25 mouse cellular contexts compared by ENCODE assay signal in genomic region chr17:85755557-85755956, GRCm38 (mm10).
DNase-seq lines count a peak whose midpoint lies in the region; ATAC-seq and TF ChIP-seq lines count a peak whose summit lies in the region.
"Had no signal": no experiment of that assay in that cellular context is flagged by ENCODE, and none has a peak within 500 bp of the region (broad histone marks: within the 10 kb centered on the region; RNA-seq: fewer than 3 reads in every experiment).

No protein-coding gene starts in this region.

- H3K4me2 ChIP-seq in liver, embryonic 13.5 days = no peak overlapping the region
- no peak overlapping the region for H3K4me2 ChIP-seq in liver, postnatal 0 days (ENCODE audit: low read depth, low read length)
- H3K4me2 ChIP-seq in liver, embryonic 15.5 days = no peak overlapping the region
- H3K4me2 ChIP-seq in liver, embryonic 12.5 days = no peak overlapping the region
- H3K4me2 ChIP-seq: embryonic facial prominence, embryonic 12.5 days; forebrain, embryonic 13.5 days; forebrain, embryonic 15.5 days had no signal

- no peak overlapping the region for H3K4me3 ChIP-seq in liver, embryonic 13.5 days (replicated peaks)
- no peak overlapping the region for H3K4me3 ChIP-seq in liver, postnatal 0 days (ENCODE audit: low read depth, low read length)
- H3K4me3 ChIP-seq in liver, embryonic 15.5 days (replicated peaks) = no peak overlapping the region
- no peak overlapping the region for H3K4me3 ChIP-seq in liver, embryonic 12.5 days
- H3K4me3 ChIP-seq in heart, adult 2 months = no peak overlapping the region
- H3K4me3 ChIP-seq: embryonic facial prominence, embryonic 10.5 days; embryonic facial prominence, embryonic 12.5 days; forebrain, embryonic 13.5 days; forebrain, embryonic 15.5 days had no signal

- no peak for TF ChIP-seq EP300 in liver, postnatal 0 days (IDR thresholded peaks at IDR 0.05; ENCODE audit: low read depth)
- TF ChIP-seq EP300 in heart, adult 2 months (IDR thresholded peaks at IDR 0.05; ENCODE audit: insufficient read depth, low read depth, low read length) = no peak

- H3K4me1 ChIP-seq in liver, embryonic 13.5 days (replicated peaks) = no peaks in the 10 kb centered on the region
- no peaks in the 10 kb centered on the region for H3K4me1 ChIP-seq in liver, postnatal 0 days (ENCODE audit: insufficient read depth)
- no peaks in the 10 kb centered on the region for H3K4me1 ChIP-seq in liver, embryonic 15.5 days (replicated peaks)
- no peaks in the 10 kb centered on the region for H3K4me1 ChIP-seq in liver, embryonic 12.5 days
- no peaks in the 10 kb centered on the region for H3K4me1 ChIP-seq in heart, adult 2 months (ENCODE audit: control insufficient read depth, insufficient read depth, low read length)
- H3K4me1 ChIP-seq: forebrain, embryonic 13.5 days; forebrain, embryonic 15.5 days had no signal

- no peaks in the 10 kb centered on the region for H3K27me3 ChIP-seq in liver, embryonic 13.5 days
- no peaks in the 10 kb centered on the region for H3K27me3 ChIP-seq in liver, postnatal 0 days (ENCODE audit: insufficient read depth, low read length)
- H3K27me3 ChIP-seq in liver, embryonic 15.5 days = no peaks in the 10 kb centered on the region; the same call in 1 of the 2 replicates
- 0 out of 2 replicates have a peak, but pooled peaks cover 2% of the 10 kb centered on the region for H3K27me3 ChIP-seq in liver, embryonic 12.5 days (replicated peaks)
- H3K27me3 ChIP-seq in heart, adult 2 months (ENCODE audit: control insufficient read depth, insufficient read depth, low read length) = no peaks in the 10 kb centered on the region
- H3K27me3 ChIP-seq: CH12.LX; embryonic facial prominence, embryonic 12.5 days; forebrain, embryonic 13.5 days; forebrain, embryonic 15.5 days had no signal

- intact Hi-C loops in heart, adult 2 months (cut with DNase I) = no loop called here

- H3K27ac ChIP-seq in liver, embryonic 13.5 days = no peak overlapping the region
- no peak overlapping the region for H3K27ac ChIP-seq in liver, postnatal 0 days (ENCODE audit: low read depth)
- no peak overlapping the region for H3K27ac ChIP-seq in liver, embryonic 15.5 days (replicated peaks)
- no peak overlapping the region for H3K27ac ChIP-seq in liver, embryonic 12.5 days
- no peak overlapping the region for H3K27ac ChIP-seq in heart, adult 2 months
- H3K27ac ChIP-seq: embryonic facial prominence, embryonic 10.5 days; embryonic facial prominence, embryonic 12.5 days; forebrain, embryonic 13.5 days; forebrain, embryonic 15.5 days had no signal

- H3K79me2 ChIP-seq in heart, adult 2 months (replicated peaks; ENCODE audit: control insufficient read depth, insufficient read depth, low read length) = no peaks in the 10 kb centered on the region

- H3K9me3 ChIP-seq in liver, embryonic 13.5 days (replicated peaks) = no peaks in the 10 kb centered on the region
- no peaks in the 10 kb centered on the region for H3K9me3 ChIP-seq in liver, postnatal 0 days (ENCODE audit: low read length)
- no peaks in the 10 kb centered on the region for H3K9me3 ChIP-seq in liver, embryonic 15.5 days (replicated peaks)
- no peaks in the 10 kb centered on the region for H3K9me3 ChIP-seq in liver, embryonic 12.5 days (replicated peaks)
- H3K9me3 ChIP-seq: embryonic facial prominence, embryonic 10.5 days; embryonic facial prominence, embryonic 12.5 days; forebrain, embryonic 13.5 days; forebrain, embryonic 15.5 days; G1E had no signal

- peak; percentile 3 for DNase-seq in liver, embryonic 13.5 days
- DNase-seq in liver, postnatal 0 days = no peak
- DNase-seq in heart, adult 2 months = no peak
- no peak for DNase-seq in frontal cortex, postnatal 25 days (ENCODE audit: low spot score in 2 of 2)
- DNase-seq: adrenal gland, adult 8-10 months; adrenal gland, postnatal 14 days; adrenal gland, postnatal 36 days; B cell, adult 2 months; cerebellum, adult 11-12 months; cerebellum, adult 2 months; cerebellum, adult 9-10 months; cerebellum, postnatal 10 days; cerebellum, postnatal 25 days had no signal

- WGBS in liver, embryonic 13.5 days (ENCODE audit: insufficient replicate concordance) = 47% methylated on average over 2 of the region's 2 CpGs
- WGBS in liver, postnatal 0 days (ENCODE audit: insufficient replicate concordance) = 53% methylated on average over 2 of the region's 2 CpGs
- WGBS in liver, embryonic 15.5 days (ENCODE audit: insufficient replicate concordance) = 45% methylated on average over 2 of the region's 2 CpGs
- WGBS in liver, embryonic 12.5 days (ENCODE audit: insufficient replicate concordance) = 45% methylated on average over 2 of the region's 2 CpGs
- WGBS in heart, adult 2 months = 66% methylated on average over 2 of the region's 2 CpGs

- peak; percentile 53; the same call in 1 of the 2 replicates for ATAC-seq in liver, embryonic 13.5 days (ENCODE audit: low read depth)
- ATAC-seq in liver, postnatal 0 days = no peak
- ATAC-seq in liver, embryonic 15.5 days (ENCODE audit: insufficient read depth) = 0 out of 2 replicates have a peak, but pooled peaks have one; percentile 44
- ATAC-seq in liver, embryonic 12.5 days = no peak
- ATAC-seq in megakaryocyte progenitor cell, adult 5-6 weeks (replicated peaks; ENCODE audit: poor library complexity) = peak; percentile 92
- ATAC-seq: activated CD4-positive, CD25-positive, alpha-beta regulatory T cell, adult 4 months; CD4-positive, CD25-positive, alpha-beta regulatory T cell, adult 4 months; forebrain, embryonic 13.5 days; forebrain, embryonic 15.5 days; Patski had no signal

- H3K9ac ChIP-seq in liver, embryonic 13.5 days = no peak overlapping the region
- no peak overlapping the region for H3K9ac ChIP-seq in liver, postnatal 0 days (replicated peaks)
- H3K9ac ChIP-seq in liver, embryonic 15.5 days = no peak overlapping the region
- H3K9ac ChIP-seq in liver, embryonic 12.5 days = no peak overlapping the region
- H3K9ac ChIP-seq in heart, adult 2 months (ENCODE audit: low read depth, low read length) = no peak overlapping the region
- H3K9ac ChIP-seq: embryonic facial prominence, embryonic 12.5 days; forebrain, embryonic 13.5 days; forebrain, embryonic 15.5 days had no signal

- TF ChIP-seq POLR2A in heart, adult 2 months (IDR thresholded peaks at IDR 0.05; ENCODE audit: insufficient read depth, low read depth, low read length) = no peak

- H3K36me3 ChIP-seq in liver, embryonic 13.5 days = no peaks in the 10 kb centered on the region
- H3K36me3 ChIP-seq in liver, postnatal 0 days (replicated peaks; ENCODE audit: insufficient read depth, low read length) = no peaks in the 10 kb centered on the region
- no peaks in the 10 kb centered on the region for H3K36me3 ChIP-seq in liver, embryonic 15.5 days (replicated peaks)
- no peaks in the 10 kb centered on the region for H3K36me3 ChIP-seq in liver, embryonic 12.5 days
- no peaks in the 10 kb centered on the region for H3K36me3 ChIP-seq in heart, adult 2 months (ENCODE audit: control insufficient read depth, insufficient read depth, low read length)
- H3K36me3 ChIP-seq: embryonic facial prominence, embryonic 10.5 days; embryonic facial prominence, embryonic 12.5 days; forebrain, embryonic 15.5 days; G1E had no signal

- TF ChIP-seq CTCF in liver, postnatal 0 days (IDR thresholded peaks at IDR 0.05; ENCODE audit: low read depth) = no peak
- no peak for TF ChIP-seq CTCF in heart, adult 2 months (IDR thresholded peaks at IDR 0.05)

Comparison
In these comparisons a context has a peak if more than half of its experiments do, and no peak if none do; other contexts are left out.
1. ATAC-seq: peak in liver, embryonic 13.5 days (single experiment), liver, embryonic 15.5 days (single experiment) and megakaryocyte progenitor cell, adult 5-6 weeks (single experiment); none in liver, postnatal 0 days (single experiment) and liver, embryonic 12.5 days (single experiment).